Mouse (Mus musculus) midbrain, embryonic 14.5 days (tissue): Measurements from ENCODE around the gene Gria3. TPM values are rescaled to one million over a fixed set of nuclear protein-coding genes. Genes with fewer than 3 reads are reported as not detected.

ENCODE experiments used
- ATAC-seq: fragments of 200-750 bp; cut with Nextera tagmentation; 2 replicates; pipeline ENCODE4 v1.8.0; 2017; ENCODE audit warnings: moderate number of reproducible peaks, moderate library complexity; ENCODE audit not compliant: low FRiP score, low TSS enrichment
- DNase-seq: peaks from one replicate; pipeline ENCODE4 v3.0.0-alpha.2; 2015
- H3K27ac ChIP-seq: fragments of 300-500 bp; sonication (generic); replicated peaks from 2 replicates; pipeline ENCODE4 v1.5.1; 2014; ENCODE audit warnings: mild to moderate bottlenecking, low read depth, low read length, moderate library complexity
- H3K27me3 ChIP-seq: fragments of 300-500 bp; sonication (generic); 2 replicates; pipeline ENCODE4 v1.6.1; 2014; ENCODE audit warnings: low read length, control low read depth, mixed read lengths; ENCODE audit not compliant: control insufficient read depth, insufficient read depth
- H3K36me3 ChIP-seq: fragments of 300-500 bp; sonication (generic); 2 replicates; pipeline ENCODE4 v1.6.1; 2014; ENCODE audit warnings: low read length, control low read depth; ENCODE audit not compliant: control insufficient read depth, insufficient read depth
- H3K4me1 ChIP-seq: fragments of 300-500 bp; sonication (generic); 2 replicates; pipeline ENCODE4 v1.6.1; 2014; ENCODE audit warnings: mild to moderate bottlenecking, antibody characterized with exemption, low read length, control low read depth; ENCODE audit not compliant: control insufficient read depth, insufficient read depth
- H3K4me2 ChIP-seq: fragments of 300-500 bp; sonication (generic); 2 replicates; pipeline ENCODE4 v1.6.1; 2014; ENCODE audit warnings: mild to moderate bottlenecking, low read length, moderate library complexity
- H3K4me3 ChIP-seq: fragments of 300-500 bp; sonication (generic); replicated peaks from 2 replicates; pipeline ENCODE4 v1.5.1; 2014; ENCODE audit warnings: low read depth, low read length
- H3K9ac ChIP-seq: fragments of 300-500 bp; sonication (generic); replicated peaks from 2 replicates; pipeline ENCODE4 v1.6.1; 2014; ENCODE audit warnings: mild to moderate bottlenecking, low read length, moderate library complexity
- H3K9me3 ChIP-seq: fragments of 300-500 bp; sonication (generic); 2 replicates; pipeline ENCODE4 v1.6.1; 2016; ENCODE audit warnings: low read length, control low read depth, mixed read lengths; ENCODE audit not compliant: control insufficient read depth
- WGBS: fragments of 180-500 bp; shearing (Covaris S2); extraction: QIAGEN DNeasy Blood & Tissue Kit; methylation state at CpG from one replicate; pipeline ENCODE4 v1.1.7; 2014; 5-methylcytosine and 5-hydroxymethylcytosine counted together
- polyA plus RNA-seq: library from polyadenylated mRNA; unstranded; fragments of >200 nt; fragmentation: Nextera tagmentation; extraction: Ambion mirVana; gene quantifications from 2 replicates; pipeline ENCODE4 v1.2.1, GENCODE M21; 2014

The Gria3 gene
- polyA plus RNA-seq, 1 experiment from 2014 or later: 14.9 TPM

- no peaks in the 10 kb centered on the region for H3K4me1 ChIP-seq
- no peaks in the 10 kb centered on the region for H3K36me3 ChIP-seq
- no peak overlapping the region for H3K4me3 ChIP-seq
- no peaks in the 10 kb centered on the region for H3K9me3 ChIP-seq
- H3K27ac ChIP-seq: no peak overlapping the region
- no peak overlapping the region for H3K4me2 ChIP-seq
- ATAC-seq (no peak), DNase-seq (no peak)
- no peak overlapping the region for H3K9ac ChIP-seq
- WGBS: 56% methylated on average over 1 of the region's 1 CpGs
- H3K27me3 ChIP-seq: no peaks in the 10 kb centered on the region
Measured at GRCm38 (mm10) chrX:41409791-41410190, 9.1 kb downstream of the Gria3 start.

- WGBS: 49% methylated on average over 6 of the region's 6 CpGs
- H3K27ac ChIP-seq: no peak overlapping the region
- ATAC-seq: no peak
Measured at GRCm38 (mm10) chrX:41425651-41426050, 25.0 kb downstream of the Gria3 start.

GRCm38 (mm10) chrX:41428011-41428410 lies 27.4 kb downstream of the Gria3 start:
- ATAC-seq (no peak), DNase-seq (no peak)
- Histone ChIP-seq H3K4me2 (no peak overlapping the region), H3K4me1 (no peaks in the 10 kb centered on the region), H3K27me3 (no peaks in the 10 kb centered on the region), H3K27ac (no peak overlapping the region), H3K9me3 (no peaks in the 10 kb centered on the region), H3K4me3 (no peak overlapping the region), H3K36me3 (no peaks in the 10 kb centered on the region), H3K9ac (no peak overlapping the region)
- WGBS: 79% methylated on average over 5 of the region's 5 CpGs

More at GRCm38 (mm10) chrX:41425651-41426050, 25.0 kb downstream of the Gria3 start:
- H3K27me3 ChIP-seq: no peaks in the 10 kb centered on the region
- DNase-seq: peak; percentile 9
- H3K9me3 ChIP-seq: no peaks in the 10 kb centered on the region
- H3K4me2 ChIP-seq: no peak overlapping the region
- H3K9ac ChIP-seq: no peak overlapping the region
- H3K4me1 ChIP-seq: no peaks in the 10 kb centered on the region
- H3K36me3 ChIP-seq: no peaks in the 10 kb centered on the region
- H3K4me3 ChIP-seq: no peak overlapping the region

DNA sequence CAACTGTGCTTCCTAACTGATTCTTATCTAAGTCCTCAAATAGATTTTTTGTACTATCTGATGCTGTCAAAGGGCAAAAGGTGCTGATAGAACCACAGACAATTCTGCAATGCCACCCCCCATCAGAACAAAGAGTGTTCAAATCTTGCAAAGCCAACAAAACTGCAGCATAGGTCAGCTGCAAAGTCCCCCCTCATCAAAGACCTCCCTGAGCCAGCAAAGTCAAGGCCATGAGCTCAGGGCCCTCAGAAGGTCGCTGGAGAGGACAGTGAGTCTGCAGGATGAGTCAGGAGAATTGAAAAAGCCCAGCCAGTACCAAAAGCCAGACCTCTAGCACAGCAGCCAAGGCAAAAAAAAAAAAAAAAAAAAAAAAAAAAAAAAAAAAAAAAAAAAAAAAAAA lies 34.9 kb downstream of the Gria3 start:
- no peaks in the 10 kb centered on the region for H3K9me3 ChIP-seq
- 25% methylated on average over 1 of the region's 1 CpGs for WGBS
- H3K27me3 ChIP-seq: no peaks in the 10 kb centered on the region
- H3K9ac ChIP-seq: no peak overlapping the region
- no peak for DNase-seq
- H3K36me3 ChIP-seq: no peaks in the 10 kb centered on the region
- ATAC-seq: no peak
- no peak overlapping the region for H3K27ac ChIP-seq
- H3K4me1 ChIP-seq: no peaks in the 10 kb centered on the region
- no peak overlapping the region for H3K4me2 ChIP-seq
- H3K4me3 ChIP-seq: no peak overlapping the region

DNA sequence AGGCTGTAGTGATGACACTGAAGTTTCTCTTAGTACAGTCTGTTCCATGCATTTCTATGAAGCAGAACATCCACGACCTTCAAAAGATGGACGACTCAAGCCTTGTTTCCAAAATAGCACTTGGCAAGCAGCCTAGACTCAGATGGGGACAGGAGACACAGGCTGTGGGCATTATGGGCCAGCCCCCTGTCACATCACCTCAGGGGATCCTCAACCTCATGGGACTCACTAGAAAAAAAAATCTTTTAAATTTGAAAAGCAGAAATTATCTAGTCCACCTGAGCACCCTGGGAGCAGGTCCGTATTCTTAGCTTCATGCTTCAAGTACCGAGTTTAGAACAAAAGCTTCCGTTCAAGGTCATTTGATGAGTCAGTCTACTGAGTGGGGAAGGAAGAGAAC lies 38.2 kb downstream of the Gria3 start:
- no peak overlapping the region for H3K4me3 ChIP-seq
- H3K36me3 ChIP-seq: no peaks in the 10 kb centered on the region
- no peak overlapping the region for H3K4me2 ChIP-seq
- no peaks in the 10 kb centered on the region for H3K4me1 ChIP-seq
- no peak overlapping the region for H3K9ac ChIP-seq
- DNase-seq (no peak), ATAC-seq (no peak)
- 86% methylated on average over 5 of the region's 5 CpGs for WGBS
- no peaks in the 10 kb centered on the region for H3K27me3 ChIP-seq
- no peak overlapping the region for H3K27ac ChIP-seq
- H3K9me3 ChIP-seq: no peaks in the 10 kb centered on the region

- no peak for ATAC-seq
- Histone ChIP-seq H3K4me2 (no peak overlapping the region), H3K4me3 (no peak overlapping the region), H3K9me3 (no peaks in the 10 kb centered on the region), H3K9ac (no peak overlapping the region), H3K4me1 (no peaks in the 10 kb centered on the region), H3K27ac (no peak overlapping the region), H3K36me3 (no peaks in the 10 kb centered on the region), H3K27me3 (no peaks in the 10 kb centered on the region)
- DNase-seq: no peak
- WGBS: 71% methylated on average over 1 of the region's 1 CpGs
Measured at GRCm38 (mm10) chrX:41448876-41449275, 48.2 kb downstream of the Gria3 start.

- no peaks in the 10 kb centered on the region for H3K27me3 ChIP-seq
- no peaks in the 10 kb centered on the region for H3K9me3 ChIP-seq
- H3K4me2 ChIP-seq: no peak overlapping the region
- H3K4me3 ChIP-seq: no peak overlapping the region
- H3K4me1 ChIP-seq: no peaks in the 10 kb centered on the region
- no peaks in the 10 kb centered on the region for H3K36me3 ChIP-seq
- WGBS: 83% methylated on average over 2 of the region's 2 CpGs
- ATAC-seq (no peak), DNase-seq (no peak)
- H3K27ac ChIP-seq: no peak overlapping the region
- no peak overlapping the region for H3K9ac ChIP-seq
Measured at GRCm38 (mm10) chrX:41477486-41477885, 76.8 kb downstream of the Gria3 start.

DNA sequence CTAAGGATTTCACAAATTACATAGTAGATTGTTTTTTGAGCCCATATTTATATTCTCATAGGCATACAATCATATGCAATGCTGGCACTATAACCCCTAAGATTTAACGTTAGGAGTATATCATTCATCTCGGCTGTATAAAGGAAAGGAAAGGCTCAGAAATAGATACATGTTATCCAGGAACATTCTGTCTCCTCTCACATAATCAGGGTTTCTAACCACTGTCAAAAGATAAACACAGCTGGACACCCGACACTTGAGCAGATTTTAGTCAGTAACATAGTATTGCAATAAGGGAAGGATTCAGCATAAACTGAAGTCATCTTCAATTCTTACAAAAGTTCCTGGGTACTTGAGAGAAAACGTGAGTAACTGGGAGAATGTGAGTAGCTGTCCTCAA lies 95.9 kb downstream of the Gria3 start:
- ATAC-seq (no peak), DNase-seq (no peak)
- Histone ChIP-seq H3K4me2 (no peak overlapping the region), H3K4me3 (no peak overlapping the region), H3K9ac (no peak overlapping the region), H3K9me3 (no peaks in the 10 kb centered on the region), H3K27ac (no peak overlapping the region), H3K4me1 (no peaks in the 10 kb centered on the region), H3K27me3 (no peaks in the 10 kb centered on the region), H3K36me3 (no peaks in the 10 kb centered on the region)
- 83% methylated on average over 4 of the region's 4 CpGs for WGBS

DNA sequence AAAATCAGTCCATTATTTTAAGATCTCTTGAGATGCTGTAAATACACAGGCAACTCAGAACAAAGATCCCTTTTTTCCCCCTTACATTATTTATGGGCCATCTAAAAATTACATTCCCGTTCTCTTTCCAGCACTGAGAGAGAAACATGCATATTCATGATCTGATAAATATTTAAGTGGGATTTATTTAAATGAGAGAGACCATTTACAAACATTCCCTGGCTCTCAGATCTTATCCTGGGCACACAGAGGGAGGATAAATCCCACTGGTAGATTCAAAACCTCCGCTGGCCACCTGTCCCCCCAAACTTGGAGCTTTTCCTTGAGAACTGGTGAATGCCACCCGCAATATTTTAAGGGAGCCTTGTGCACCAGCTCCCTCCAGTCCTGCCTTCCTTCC lies 104.7 kb downstream of the Gria3 start:
- peak; percentile 35 for DNase-seq
- Histone ChIP-seq H3K27me3 (no peaks in the 10 kb centered on the region), H3K9ac (no peak overlapping the region), H3K4me2 (no peak overlapping the region), H3K4me1 (no peaks in the 10 kb centered on the region), H3K9me3 (no peaks in the 10 kb centered on the region), H3K27ac (no peak overlapping the region), H3K4me3 (no peak overlapping the region), H3K36me3 (no peaks in the 10 kb centered on the region)
- peak; percentile 46; the same call in 1 of the 2 replicates for ATAC-seq
- WGBS: 28% methylated on average over 3 of the region's 3 CpGs
